Mouse (Mus musculus): Measurements from ENCODE around the gene Ins2.

- TF ChIP-seq EP300 (IDR thresholded peaks at IDR 0.05), result no peak
- TF ChIP-seq CTCF (IDR thresholded peaks at IDR 0.05), result no peak
Observed at GRCm38 (mm10) chr7:142657341-142657791, 85.8 kb downstream of the Ins2 start.

All from lung, postnatal 0 days (tissue).